In genomic region chr17:27040304-27041045, GRCm38 (mm10) we compare ENCODE assay signal across 8 mouse cellular contexts. TPM values are rescaled to one million over a fixed set of nuclear protein-coding genes. Genes with fewer than 3 reads are reported as not detected.
DNase-seq lines count a peak whose midpoint lies in the region; ATAC-seq and TF ChIP-seq lines count a peak whose summit lies in the region.

No protein-coding gene starts in this region.

- in situ Hi-C loops in Patski (cut with MboI; ENCODE audit: low pct_unique_long_range_greater_than_20kb) = loop anchor here (5.0 kb wide), 1 partner anchor 92 kb away; the partner anchor contains the start of gene Uqcc2

- DNase-seq in 3134 (ENCODE audit: extremely low read depth, insufficient read length, low spot score) (peak; percentile 74), Patski (ENCODE audit: low read depth, low spot score) (peak; percentile 93)
- DNase-seq in hindbrain, embryonic 14.5 days (ENCODE audit: low spot score) = no peak
- DNase-seq in mesoderm, embryonic 11.5 days (ENCODE audit: low read depth, low spot score) = peak; percentile 71
- DNase-seq in thymus, postnatal 25 days = peak; percentile 57
- DNase-seq in left cerebral cortex, adult 9 months (ENCODE audit: low spot score in 2 of 2) = no peak
- DNase-seq in gastrocnemius, postnatal 14 days = no peak

- no peaks in the 10 kb centered on the region for H3K36me3 ChIP-seq in hindbrain, embryonic 14.5 days (replicated peaks; ENCODE audit: control insufficient read depth, insufficient read depth)

- CTCF ChIA-PET in Patski (lab: Charles Lee) = interaction anchor here (1.4 to 1.6 kb wide), 2 partner anchors 37 to 43 kb away, joined by 4 to 6 read pairs; no protein-coding TSS in a partner anchor

- H3K4me3 ChIP-seq in hindbrain, embryonic 14.5 days (replicated peaks; ENCODE audit: low read length) = no peak overlapping the region

- peak overlapping the region; percentile 4; the same call in 1 of the 2 replicates for H3K9ac ChIP-seq in hindbrain, embryonic 14.5 days

- POLR2A ChIA-PET in Patski (lab: Charles Lee) = interaction anchor here (0.7 to 3.6 kb wide), 4 partner anchors 11 to 102 kb away, joined by 3 to 21 read pairs (median 4); partner anchors contain the start of gene Itpr3

- no peak for TF ChIP-seq CTCF in Patski (IDR thresholded peaks at IDR 0.05)

- peaks cover 13% of the 10 kb centered on the region; the same call in 1 of the 2 replicates for H3K4me1 ChIP-seq in hindbrain, embryonic 14.5 days (replicated peaks; ENCODE audit: control insufficient read depth, insufficient read depth, low read length)

- H3K27ac ChIP-seq in hindbrain, embryonic 14.5 days = no peak overlapping the region

- peak; percentile 46 for ATAC-seq in Patski
- ATAC-seq in hindbrain, embryonic 14.5 days (ENCODE audit: low FRiP score) = peak; percentile 25; the same call in 1 of the 2 replicates
- no peak for ATAC-seq in megakaryocyte progenitor cell, adult 5-6 weeks (replicated peaks; ENCODE audit: poor library complexity)

- intact Hi-C loops in gastrocnemius, postnatal 14 days (cut with DNase I; ENCODE audit: low total_unique reads) = no loop called here

- no peaks in the 10 kb centered on the region for H3K9me3 ChIP-seq in hindbrain, embryonic 14.5 days (ENCODE audit: control insufficient read depth, low read length)

- H3K27me3 ChIP-seq in Patski = no peaks in the 10 kb centered on the region
- H3K27me3 ChIP-seq in hindbrain, embryonic 14.5 days (ENCODE audit: control insufficient read depth, insufficient read depth, low read length) = no peaks in the 10 kb centered on the region

- 11% methylated on average over 20 of the region's 20 CpGs for WGBS in hindbrain, embryonic 14.5 days

- peak overlapping the region; percentile 18; the same call in 1 of the 2 replicates for H3K4me2 ChIP-seq in hindbrain, embryonic 14.5 days (replicated peaks)

RNA-seq across cellular contexts. Expression of gene Bak1, which starts 11.7 kb away (rescaled TPM):
- polyA plus RNA-seq in Patski (2021) = 96.7 TPM
- polyA plus RNA-seq in hindbrain, embryonic 14.5 days (2014; fragmentation: Nextera tagmentation; extraction: Ambion mirVana) = 5.9 and 6.9 TPM in 2 replicates
- total RNA-seq in megakaryocyte progenitor cell, adult 5-6 weeks (2015) = 130 and 135 TPM in 2 replicates
- 63.3 and 68.7 TPM in 2 replicates for total RNA-seq in megakaryocyte progenitor cell, adult 5-6 weeks (2017)
- 10 to 100 TPM; 24.7 to 27.9 TPM for total RNA-seq in gastrocnemius, postnatal 14 days (2021)

RNA-seq across cellular contexts. Expression of gene Itpr3, which starts 16.6 kb away (rescaled TPM):
- polyA plus RNA-seq in Patski (2021) = 88.6 TPM
- polyA plus RNA-seq in hindbrain, embryonic 14.5 days (2014; fragmentation: Nextera tagmentation; extraction: Ambion mirVana) = 1.2 and 1.8 TPM in 2 replicates
- total RNA-seq in megakaryocyte progenitor cell, adult 5-6 weeks (2015) = 3.4 and 3.6 TPM in 2 replicates
- 5.3 and 6.2 TPM in 2 replicates for total RNA-seq in megakaryocyte progenitor cell, adult 5-6 weeks (2017)
- 1 to 10 TPM; 4.2 to 5.7 TPM for total RNA-seq in gastrocnemius, postnatal 14 days (2021)

Comparison
In these comparisons a context has a peak if more than half of its experiments do, and no peak if none do; other contexts are left out.
1. DNase-seq: peak in 3134 (single experiment), Patski (single experiment), mesoderm, embryonic 11.5 days (single experiment) and thymus, postnatal 25 days (single experiment); none in hindbrain, embryonic 14.5 days (single experiment), left cerebral cortex, adult 9 months (0 of 2) and gastrocnemius, postnatal 14 days (single experiment).